Mouse (Mus musculus) CH12F3 (cell line): ENCODE results near the gene U2af1.

Experiments used
- in situ Hi-C: fragments of 300-500 bp; cut with MboI; formaldehyde crosslinking; loops from 2 replicates; pipeline ENCODE4 v1.14.3; 2020; ENCODE audit warnings: low sequenced_read_pairs

Gene U2af1

DNA sequence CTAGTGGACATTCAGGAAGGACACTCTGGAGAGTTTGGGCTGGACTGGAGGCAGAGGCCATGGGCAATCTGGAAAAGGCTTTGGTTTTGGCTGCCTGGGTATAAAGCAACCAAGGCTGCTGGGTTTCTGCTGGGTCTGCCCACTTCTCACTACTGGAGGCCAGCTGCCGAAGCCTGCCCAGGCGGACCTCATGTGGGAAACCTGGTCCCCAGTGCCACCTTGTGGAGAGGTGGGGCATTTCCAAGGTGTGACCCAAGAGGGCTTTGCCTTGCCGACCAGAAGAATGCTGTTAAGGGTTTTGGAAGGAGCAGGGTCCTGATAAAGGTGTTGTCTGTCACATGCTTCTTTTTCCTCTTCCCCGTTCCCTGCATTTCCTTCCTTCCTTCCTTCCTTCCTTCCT lies 6.1 kb upstream of the U2af1 start:
- in situ Hi-C loops, result loop anchor here (10.0 kb wide), 1 partner anchor 140 kb away; the partner anchor contains the start of gene Ndufv3

DNA sequence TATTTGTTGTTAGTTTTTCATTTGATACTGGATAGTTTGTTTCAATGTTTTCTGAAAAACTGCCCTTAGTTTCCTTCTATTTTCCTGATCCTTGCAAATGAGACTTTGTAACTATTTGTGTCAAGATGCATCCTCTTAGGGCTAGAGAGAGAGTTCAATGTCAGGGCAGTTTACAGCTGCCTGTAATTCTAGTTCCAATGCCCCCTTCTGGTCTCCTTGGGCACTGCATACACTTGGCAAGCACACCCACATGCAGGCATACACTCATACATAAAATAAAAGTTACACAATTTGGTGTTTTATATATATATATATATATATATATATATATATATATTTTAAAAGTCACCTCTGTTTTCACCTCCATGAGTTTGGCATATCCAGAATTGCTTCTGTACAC lies 4.2 kb upstream of the U2af1 start:
- in situ Hi-C loops, result loop anchor here (10.0 kb wide), 1 partner anchor 138 kb away; the partner anchor contains the start of gene Ndufv3

DNA sequence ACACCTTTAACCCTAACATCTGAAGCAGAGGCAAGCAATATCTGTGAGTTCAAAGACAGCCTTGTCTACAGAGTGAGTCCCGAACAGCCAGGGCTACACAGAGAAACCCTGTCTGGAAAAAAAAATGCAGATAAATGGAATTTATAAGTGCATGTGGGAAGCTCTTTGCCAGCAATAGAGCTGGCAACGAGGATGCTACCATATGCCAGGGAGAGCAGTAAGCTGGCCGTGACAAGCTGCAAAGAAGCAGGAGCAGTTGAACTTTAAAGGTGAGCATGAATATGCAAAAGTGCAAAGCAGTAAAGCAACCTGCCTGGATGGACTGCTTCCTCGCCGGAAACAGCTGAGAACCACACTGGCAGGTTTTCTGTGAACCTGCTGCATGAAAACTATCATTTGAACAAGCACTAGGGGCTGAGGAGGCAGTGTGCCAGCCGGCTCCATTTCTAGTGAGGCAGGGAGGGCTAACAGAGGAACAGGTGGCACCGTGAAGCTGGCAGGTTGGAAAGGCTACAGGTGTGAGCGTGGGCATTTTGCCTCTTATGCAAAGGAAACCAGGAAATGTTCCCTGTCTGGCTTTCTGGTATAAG lies 2.1 kb upstream of the U2af1 start:
- in situ Hi-C loops, result loop anchor here (10.0 kb wide), 1 partner anchor 136 kb away; the partner anchor contains the start of gene Ndufv3

DNA sequence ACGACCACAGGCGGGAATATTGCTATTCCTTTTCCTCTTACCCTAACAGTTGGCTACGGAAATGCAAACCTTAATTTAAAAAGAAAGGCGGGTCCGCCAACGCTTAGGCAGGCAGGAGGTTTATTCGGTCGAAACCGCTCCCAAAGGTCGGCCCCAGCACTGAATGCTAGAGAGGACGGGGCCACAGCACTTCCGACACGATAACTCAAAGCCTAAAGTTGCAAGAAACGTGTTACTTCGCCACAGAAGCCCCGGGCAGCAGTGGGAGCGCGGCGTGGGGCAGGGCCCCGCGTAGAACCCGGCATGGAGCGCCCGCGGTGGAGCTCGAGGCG lies 590 bp downstream of the U2af1 start:
- in situ Hi-C loops, result no loop called here

DNA sequence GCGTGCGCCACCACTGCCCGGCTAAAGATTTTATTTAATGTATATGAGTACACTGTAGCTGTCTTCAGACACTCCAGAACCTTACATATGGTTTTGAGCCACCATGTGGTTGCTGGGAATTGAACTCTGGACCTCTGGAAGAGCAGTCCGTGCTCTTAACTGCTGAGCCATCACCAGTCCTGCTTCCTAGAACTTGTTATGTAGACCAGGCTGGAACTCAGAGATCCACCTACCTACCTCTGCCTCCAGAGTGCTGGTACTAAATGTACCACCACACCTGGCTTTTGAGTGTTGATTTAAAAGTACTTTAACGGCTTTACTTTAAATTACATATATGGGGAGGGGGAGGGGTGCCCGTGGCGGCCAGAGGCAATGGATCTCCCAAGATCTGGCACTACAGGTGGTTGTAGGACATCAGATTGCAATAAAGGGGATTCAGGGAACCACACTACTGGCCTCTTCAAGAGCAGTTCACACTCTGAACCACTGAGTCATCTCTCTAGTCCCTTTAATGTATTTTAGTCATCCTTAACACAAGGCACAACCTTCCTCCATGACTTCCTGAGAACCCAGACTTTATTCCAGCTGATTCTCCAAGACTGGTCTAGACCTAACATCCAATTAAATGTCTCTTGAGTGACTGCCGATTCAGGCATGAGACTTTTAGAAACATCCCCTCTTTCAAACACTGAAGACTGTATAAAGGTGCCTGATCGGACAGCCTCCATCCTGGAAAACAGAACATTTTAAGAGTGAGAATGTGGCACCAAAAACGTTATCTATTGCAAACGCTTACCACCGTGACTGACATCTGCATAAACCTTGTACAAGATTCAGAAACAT lies 1.3 kb downstream of the U2af1 start:
- in situ Hi-C loops, result no loop called here

DNA sequence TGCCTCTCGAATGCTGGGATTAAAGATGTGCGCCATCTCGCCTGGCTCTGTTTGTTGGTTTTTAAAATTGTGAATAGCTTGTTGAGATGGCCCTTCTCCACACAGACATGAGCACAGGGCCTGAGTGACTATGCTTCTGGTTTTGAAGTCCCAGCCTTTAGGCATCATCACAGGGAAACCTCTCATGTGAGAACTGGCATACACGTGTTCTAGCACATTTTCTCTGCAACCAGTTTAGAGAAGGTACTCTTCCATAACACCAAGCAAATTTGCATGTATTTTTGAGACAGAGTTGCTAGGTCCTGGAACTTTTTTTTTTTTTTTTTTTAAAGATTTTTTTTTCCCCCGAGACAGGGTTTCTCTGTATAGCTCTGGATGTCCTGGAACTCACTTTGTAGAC lies 2.0 kb downstream of the U2af1 start:
- in situ Hi-C loops, result no loop called here

DNA sequence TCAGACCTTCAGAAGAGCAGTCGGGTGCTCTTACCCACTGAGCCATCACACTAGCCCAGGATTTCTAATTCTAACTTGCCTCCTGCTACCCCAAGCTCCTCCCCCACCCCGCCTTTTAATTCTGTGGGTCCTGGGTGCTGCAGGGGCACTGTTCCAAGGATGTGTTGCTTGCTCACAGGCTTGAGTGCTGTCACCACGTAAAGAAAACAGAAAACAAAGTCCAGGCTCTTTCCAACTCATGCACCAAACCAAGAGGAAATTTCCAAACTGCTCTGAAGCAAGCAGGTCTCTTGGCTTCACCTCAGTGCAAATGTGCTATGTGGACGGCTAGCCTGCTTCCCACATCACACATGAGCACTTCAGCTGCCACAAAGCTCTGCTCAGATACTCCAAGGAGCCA lies 3.3 kb downstream of the U2af1 start:
- in situ Hi-C loops, result no loop called here

DNA sequence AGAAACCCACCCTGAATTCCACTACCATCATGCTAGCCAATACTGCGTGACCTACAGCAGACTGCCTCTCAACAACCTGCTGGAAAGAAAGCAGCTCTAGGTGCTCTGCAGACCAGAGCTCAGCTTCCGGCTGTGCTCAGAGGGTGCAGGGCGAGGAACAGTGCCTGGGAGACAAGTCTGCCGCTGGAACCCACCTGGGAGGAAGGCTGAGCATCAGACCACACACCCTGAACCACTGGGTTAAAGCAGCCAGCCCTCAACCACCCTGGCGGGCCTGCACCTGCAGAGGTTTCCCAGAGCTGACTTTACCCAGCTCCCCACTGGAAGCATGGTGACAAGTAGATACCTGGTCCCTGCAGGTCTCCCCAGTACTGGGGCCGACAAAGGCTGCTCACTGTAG lies 5.4 kb downstream of the U2af1 start:
- in situ Hi-C loops, result no loop called here

DNA sequence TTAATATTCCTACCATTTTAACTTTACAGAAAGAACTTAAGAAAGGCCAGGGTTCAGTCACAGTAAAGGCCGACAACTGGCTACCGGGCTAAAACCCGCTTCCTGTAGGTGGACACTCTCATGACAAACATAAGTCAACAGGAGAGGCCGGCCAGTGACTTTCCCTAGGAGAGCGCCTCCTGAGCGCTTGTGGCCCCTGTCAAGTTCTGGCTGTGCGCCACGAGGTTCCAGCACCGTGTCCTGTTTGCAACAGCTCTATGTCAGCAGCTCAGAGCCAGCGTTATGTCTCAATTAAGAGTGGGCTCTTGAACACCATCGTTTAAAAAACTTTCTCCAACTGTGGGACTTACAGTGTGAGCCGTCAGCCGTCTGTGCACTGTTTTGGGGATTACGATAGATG lies 6.5 kb downstream of the U2af1 start:
- in situ Hi-C loops, result no loop called here

DNA sequence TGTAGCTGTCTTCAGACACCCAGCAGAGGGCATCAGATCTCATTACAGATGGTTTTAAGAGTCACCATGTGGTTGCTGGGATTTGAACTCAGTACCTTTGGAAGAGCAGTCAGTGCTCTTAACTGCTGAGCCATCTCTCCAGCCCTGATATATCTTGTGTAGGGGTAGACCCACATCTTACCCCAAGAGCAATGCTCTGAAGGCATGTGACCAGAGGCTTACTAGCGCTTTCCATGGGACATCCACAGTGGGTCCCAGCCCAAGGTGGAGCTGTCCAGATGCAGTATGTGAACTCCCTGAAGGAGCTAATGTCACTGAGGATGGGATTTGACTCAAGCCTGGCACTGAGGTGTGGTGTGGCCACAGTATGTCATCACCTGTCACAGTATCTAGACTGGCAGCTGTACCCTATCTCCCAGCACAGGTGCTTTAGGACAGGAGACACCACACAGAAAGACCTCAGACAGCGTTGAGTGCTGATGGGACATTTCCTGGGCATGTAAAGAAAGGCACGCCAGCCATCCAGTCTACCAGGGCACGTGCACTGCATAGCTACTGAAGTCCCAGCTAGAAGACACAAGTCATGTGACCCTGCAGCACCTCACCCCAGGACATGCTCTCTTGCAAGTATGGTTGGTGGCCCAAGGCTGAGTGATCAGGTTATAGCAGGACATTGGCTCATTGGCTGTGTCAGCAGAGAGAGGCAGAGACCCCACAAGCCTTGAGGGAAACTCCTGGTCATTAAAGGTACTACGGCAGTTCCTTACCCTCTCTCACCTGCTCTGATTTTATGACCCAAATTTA lies 12.3 kb downstream of the U2af1 start:
- in situ Hi-C loops, result loop anchor here (10.0 kb wide), 1 partner anchor 132 kb away; the partner anchor contains the start of gene Wdr4

DNA sequence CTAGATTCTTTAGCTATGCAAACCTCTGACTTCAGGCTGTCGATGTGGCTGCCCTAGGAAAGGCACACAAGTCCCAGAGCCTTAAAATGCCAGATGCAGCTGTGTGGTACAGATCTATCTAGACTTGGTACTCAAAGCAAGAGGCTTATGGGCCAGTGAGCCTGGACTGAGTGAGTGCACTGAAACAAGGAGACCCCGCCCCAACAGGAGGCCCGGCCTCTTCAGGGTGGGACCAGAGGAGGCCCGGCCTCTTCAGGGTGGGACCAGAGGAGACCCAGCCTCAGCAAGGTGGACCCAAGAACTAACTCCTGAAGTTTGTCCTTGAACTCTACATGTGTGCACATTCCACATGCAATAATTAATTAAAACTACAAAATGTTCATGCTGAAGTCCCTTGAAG lies 15.8 kb downstream of the U2af1 start:
- in situ Hi-C loops, result loop anchor here (10.0 kb wide), 1 partner anchor 128 kb away; the partner anchor contains the start of gene Wdr4

DNA sequence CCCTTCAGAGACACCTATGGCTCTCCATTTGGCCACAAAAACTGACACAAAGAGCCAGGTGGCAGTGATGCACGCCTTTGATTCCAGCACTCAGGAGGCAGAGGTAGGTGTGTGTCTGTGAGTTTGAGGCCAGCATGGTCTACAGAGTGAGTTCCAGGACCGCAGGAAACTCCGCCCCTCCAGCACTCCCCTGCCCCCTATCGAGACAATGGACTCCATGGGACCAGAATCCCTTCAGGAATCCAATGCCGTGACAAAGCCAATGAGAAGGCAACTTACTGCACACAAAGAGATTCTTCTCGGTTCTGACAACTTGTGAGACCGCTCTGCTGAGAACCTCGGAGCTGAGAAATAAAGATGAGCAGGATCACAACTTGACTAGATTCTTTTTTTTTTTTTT lies 16.4 kb downstream of the U2af1 start:
- in situ Hi-C loops, result loop anchor here (10.0 kb wide), 1 partner anchor 128 kb away; the partner anchor contains the start of gene Wdr4

DNA sequence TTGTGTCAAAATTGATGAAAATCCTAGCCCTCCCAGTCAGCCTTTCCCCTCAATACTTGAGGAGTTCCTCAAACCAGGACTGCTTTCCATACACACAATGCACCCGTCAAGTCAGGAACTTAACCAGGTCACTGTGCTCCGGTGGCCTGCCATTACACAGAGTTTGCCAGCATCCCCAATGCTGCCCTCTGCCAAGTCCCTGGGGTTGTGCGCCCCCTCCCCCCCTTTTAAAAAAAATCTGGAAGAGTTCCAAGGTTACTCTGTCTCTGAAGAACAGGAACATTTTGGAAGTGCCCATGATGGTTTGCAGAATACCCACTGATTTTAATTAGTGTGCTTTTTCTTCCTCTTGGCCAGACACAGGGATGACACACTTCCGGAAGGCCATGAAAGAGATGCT lies 19.0 kb downstream of the U2af1 start:
- in situ Hi-C loops, result loop anchor here (10.0 kb wide), 1 partner anchor 125 kb away; the partner anchor contains the start of gene Wdr4

DNA sequence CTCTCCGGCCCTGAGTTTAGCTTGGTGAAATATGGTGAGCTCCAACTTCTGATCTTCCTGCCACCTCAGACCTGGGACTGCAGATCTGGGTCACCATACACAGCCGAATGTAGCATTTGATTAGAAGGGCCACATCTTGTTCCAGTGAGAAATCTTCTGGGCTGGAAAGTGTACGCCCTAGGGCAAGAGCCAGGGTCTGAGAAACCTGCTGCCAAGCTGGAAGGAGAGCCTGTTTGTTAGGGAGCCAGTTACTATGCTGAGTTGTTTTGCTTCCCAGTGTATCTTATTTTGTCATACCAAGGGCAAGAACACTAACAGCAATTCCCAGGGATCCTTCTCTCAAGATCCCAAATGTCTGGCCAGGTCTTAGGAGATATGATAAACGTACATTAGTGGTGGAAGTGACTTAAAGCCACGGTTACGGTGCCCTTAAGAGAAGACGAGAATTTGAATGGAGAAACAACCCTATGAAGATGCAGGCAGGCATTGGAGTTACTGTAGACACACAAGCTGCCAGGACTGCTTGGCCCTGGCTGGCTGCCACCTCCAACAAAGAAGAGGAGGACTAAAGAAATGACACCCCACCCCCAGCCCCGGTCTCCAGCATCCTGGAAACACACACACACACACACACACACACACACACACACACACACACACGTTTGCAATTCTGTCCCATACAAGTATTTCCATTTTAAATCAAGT lies 20.7 kb downstream of the U2af1 start:
- in situ Hi-C loops, result no loop called here

DNA sequence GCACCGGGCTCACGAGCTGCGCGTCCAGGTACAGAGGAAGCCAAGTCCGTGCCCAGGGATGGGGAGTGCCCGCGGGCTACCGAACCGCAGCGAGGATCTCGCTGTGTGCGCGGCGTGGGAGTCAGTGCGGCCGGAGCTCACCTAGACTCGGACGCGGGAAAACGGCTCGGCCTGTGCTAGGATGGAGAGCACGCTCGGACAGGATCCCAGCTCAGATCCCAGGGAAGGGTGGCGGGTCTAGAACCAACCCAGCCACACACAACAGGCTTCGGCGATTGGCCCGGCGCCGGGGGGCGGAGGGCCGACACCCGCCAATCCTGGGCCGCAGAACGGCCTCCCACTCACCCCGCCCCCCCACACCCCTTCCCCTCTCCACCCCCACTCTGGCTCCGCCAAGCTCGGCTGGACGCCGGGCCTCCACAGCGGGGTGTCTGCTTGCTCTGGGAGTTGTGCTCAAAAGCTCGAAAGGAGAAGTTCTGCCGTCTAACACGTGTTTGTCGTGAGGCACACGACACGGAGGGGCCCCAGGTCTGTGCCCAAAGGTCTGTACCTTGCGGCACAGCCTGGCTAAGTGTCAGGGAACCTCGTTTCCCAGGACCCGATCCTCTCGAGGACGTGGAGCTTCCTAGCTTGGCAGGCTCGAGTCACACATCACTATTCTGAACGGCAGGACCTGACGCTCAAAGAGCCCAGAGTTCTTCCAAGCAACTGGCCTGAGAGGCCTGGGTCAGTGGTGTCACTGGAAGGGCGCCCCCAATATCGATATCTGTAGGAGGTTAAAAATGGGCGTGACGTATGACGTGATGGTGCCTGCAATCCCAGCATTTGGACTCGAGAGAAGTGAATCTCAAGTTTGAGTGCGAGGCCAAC lies 21.5 kb downstream of the U2af1 start, which contains the start of gene Cbs:
TSS of gene Cbs (minus strand) at position 297 of the 870 bp plus-strand sequence.
- in situ Hi-C loops, result no loop called here

DNA sequence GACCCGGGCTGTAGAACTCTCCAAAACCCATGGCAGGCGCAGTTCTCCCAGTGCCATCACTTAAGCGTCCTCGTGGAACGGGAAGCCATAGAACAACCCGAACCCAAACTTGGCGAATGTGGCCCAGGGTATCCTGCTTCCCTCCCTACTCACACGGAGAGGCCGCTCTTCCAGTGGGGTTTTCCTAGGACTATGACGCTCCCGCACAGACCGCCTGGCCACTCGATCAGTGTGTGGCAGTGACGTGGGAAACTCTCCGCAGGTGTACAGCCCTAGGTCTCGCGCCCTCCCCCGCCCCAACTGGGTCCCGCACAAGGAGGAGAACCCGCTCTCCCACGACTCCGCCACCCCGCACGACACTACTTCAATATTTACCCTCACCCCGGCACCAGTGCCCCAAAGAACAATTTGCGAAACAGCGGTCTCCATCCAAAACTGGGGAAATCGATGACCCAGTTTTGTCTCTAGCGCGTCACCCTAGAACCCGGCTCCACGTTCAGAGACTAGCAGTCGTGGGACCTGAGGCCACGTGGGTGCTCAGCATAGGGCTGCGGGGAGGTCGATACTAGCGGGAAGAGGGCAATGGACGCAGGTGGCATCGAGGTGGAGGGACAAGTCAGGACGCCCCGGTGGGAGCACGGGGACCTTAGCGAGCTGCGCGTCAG lies 22.3 kb downstream of the U2af1 start:
- in situ Hi-C loops, result no loop called here

DNA sequence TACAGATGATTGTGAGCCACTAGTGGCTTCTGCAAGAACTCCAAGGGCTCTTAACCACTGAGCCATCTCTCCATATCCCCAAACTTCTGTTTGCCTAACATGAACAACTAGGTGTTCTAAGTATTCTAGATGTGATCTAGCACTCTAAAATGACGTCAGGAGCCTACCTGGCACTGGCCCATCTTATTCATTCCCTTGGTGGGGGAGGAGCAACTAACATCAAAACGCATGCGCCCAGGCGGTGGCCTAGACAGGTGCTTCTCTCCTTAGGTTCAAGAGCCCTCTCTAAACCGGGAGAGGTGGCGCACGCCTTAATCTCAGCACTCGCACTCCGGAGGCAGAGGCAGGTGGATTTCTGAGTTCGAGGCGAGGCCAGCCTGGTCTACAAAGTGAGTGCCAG lies 22.9 kb downstream of the U2af1 start:
- in situ Hi-C loops, result no loop called here

DNA sequence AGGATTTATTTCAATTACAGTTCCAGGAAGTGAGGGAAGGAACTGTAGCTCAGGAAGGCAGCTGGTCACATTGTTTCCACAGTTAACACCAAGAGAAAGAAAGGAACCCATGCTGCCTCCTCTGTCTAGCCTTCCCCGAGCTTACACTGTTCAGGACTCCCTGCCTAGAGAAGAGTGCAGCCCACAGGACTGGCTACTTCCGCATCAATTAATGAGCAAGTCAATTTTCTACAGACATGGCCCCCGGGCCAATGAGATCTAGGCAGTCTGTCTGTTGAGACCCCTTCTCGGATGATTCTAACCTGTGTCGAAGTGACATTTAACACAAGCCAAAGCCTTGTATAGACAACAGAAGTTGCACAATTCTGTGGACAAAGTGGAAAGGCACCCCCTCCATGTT lies 23.8 kb downstream of the U2af1 start:
- in situ Hi-C loops, result no loop called here

DNA sequence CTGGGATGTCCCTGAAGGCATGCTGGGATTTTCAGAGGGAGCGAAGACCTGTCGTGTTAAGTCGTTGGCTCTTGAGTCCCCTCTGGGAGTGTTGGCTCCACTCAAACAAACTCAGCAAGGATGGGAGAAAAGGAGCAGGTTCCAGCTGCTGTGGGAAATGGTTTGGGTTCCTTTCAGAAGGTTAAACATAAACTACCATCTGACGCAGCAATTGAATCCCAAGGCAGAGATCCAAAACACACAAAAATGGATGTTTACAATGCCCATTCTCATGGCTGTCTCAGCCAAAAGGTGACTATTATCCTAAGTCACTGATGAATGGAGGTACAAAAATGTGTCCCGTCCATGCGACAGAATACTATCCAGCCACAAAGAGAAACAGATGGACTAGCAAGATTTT lies 25.7 kb downstream of the U2af1 start:
- in situ Hi-C loops, result no loop called here
